20 mouse cellular contexts compared by ENCODE assay signal in the genomic region with DNA sequence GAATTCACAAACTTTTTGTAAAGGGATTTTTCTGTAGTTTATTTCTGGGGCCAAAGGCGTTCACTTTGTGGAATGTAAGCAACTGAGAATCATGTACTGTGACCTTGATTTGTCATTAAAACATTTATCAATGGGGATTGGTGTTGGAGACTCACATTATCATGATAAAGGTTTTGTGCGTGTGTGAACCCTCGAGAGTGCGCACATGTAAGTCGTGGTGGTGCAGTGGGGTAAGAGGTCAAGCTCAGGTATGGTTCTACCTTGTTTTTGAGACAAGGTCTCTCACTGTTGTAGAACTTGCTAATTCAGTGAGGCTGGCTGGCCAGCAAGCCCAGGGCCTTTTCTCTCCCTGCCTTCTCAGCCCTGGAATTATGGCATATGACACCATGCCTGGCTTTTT.
"Had no signal": no experiment of that assay in that cellular context is flagged by ENCODE, and none has a peak within 500 bp of the region (broad histone marks: within the 10 kb centered on the region; RNA-seq: fewer than 3 reads in every experiment).

No protein-coding gene starts in this region.

- H3K4me2 ChIP-seq: limb, embryonic 15.5 days; liver, embryonic 11.5 days; liver, embryonic 15.5 days; lung, embryonic 15.5 days; midbrain, embryonic 12.5 days had no signal

- H3K27me3 ChIP-seq: limb, embryonic 15.5 days; liver, embryonic 15.5 days; lung, embryonic 15.5 days; midbrain, embryonic 12.5 days had no signal

- H3K4me3 ChIP-seq: layer of hippocampus, adult 2 months; left cerebral cortex, adult 2 months; limb, embryonic 15.5 days; liver, embryonic 15.5 days; lung, embryonic 15.5 days; megakaryocyte, embryonic 14.5 days; midbrain, embryonic 12.5 days had no signal

- H3K9ac ChIP-seq: limb, embryonic 15.5 days; liver, embryonic 15.5 days; lung, embryonic 15.5 days; midbrain, embryonic 12.5 days had no signal

- H3K9me3 ChIP-seq: limb, embryonic 15.5 days; liver, embryonic 15.5 days; lung, embryonic 15.5 days; megakaryocyte, embryonic 14.5 days; midbrain, embryonic 12.5 days had no signal

- ATAC-seq: intestine, postnatal 0 days had no signal

- H3K4me1 ChIP-seq: liver, embryonic 15.5 days; megakaryocyte, embryonic 14.5 days had no signal

- DNase-seq: kidney, adult 2 months; kidney, postnatal 25 days; layer of hippocampus, postnatal 36 days; lung, adult 18-20 months; lung, postnatal 10 days; lung, postnatal 36 days; right cerebral cortex, postnatal 14 days; right cerebral cortex, postnatal 4 days; thymus, postnatal 25 days had no signal

- H3K27ac ChIP-seq: kidney, postnatal 0 days; layer of hippocampus, adult 2 months; liver, embryonic 15.5 days; lung, embryonic 15.5 days; stomach, postnatal 0 days had no signal

- H3K36me3 ChIP-seq: limb, embryonic 15.5 days; liver, embryonic 15.5 days; lung, embryonic 15.5 days; midbrain, embryonic 12.5 days had no signal
